Mouse (Mus musculus) hindbrain, postnatal 0 days (tissue): ENCODE measurements around the gene Spata20. TPM values are rescaled to one million over a fixed set of nuclear protein-coding genes. Genes with fewer than 3 reads are reported as not detected.

ENCODE experiments used
- ATAC-seq: fragments of 200-750 bp; cut with Nextera tagmentation; 2 replicates; pipeline ENCODE4 v1.8.0; 2017; ENCODE audit warnings: mild to moderate bottlenecking, moderate TSS enrichment, moderate library complexity
- DNase-seq: peaks from one replicate; pipeline ENCODE4 v3.0.0-alpha.2; 2015; ENCODE audit warnings: low spot score
- H3K27ac ChIP-seq: fragments of 300-500 bp; sonication (generic); 2 replicates; pipeline ENCODE4 v1.5.1; 2014; ENCODE audit warnings: mild to moderate bottlenecking
- H3K27me3 ChIP-seq: fragments of 300-500 bp; sonication (generic); 2 replicates; pipeline ENCODE4 v1.6.1; 2014; ENCODE audit warnings: low read length, mixed read lengths; ENCODE audit not compliant: insufficient read depth
- H3K36me3 ChIP-seq: fragments of 300-500 bp; sonication (generic); 2 replicates; pipeline ENCODE4 v1.6.1; 2014; ENCODE audit warnings: low read length, mixed read lengths; ENCODE audit not compliant: insufficient read depth
- H3K4me1 ChIP-seq: fragments of 300-500 bp; sonication (generic); 2 replicates; pipeline ENCODE4 v1.6.1; 2014; ENCODE audit warnings: antibody characterized with exemption, low read length, mixed read lengths; ENCODE audit not compliant: insufficient read depth
- H3K4me2 ChIP-seq: fragments of 300-500 bp; sonication (generic); 2 replicates; pipeline ENCODE4 v1.6.1; 2014; ENCODE audit warnings: low read depth, mild to moderate bottlenecking, low read length, moderate library complexity, mixed read lengths
- H3K4me3 ChIP-seq: fragments of 300-500 bp; sonication (generic); 2 replicates; pipeline ENCODE4 v1.5.1; 2014; ENCODE audit warnings: low read length
- H3K9ac ChIP-seq: fragments of 300-500 bp; sonication (generic); replicated peaks from 2 replicates; pipeline ENCODE4 v1.6.1; 2014; ENCODE audit warnings: mild to moderate bottlenecking, low read length, moderate library complexity, mixed read lengths
- H3K9me3 ChIP-seq: fragments of 300-500 bp; sonication (generic); 2 replicates; pipeline ENCODE4 v1.6.1; 2016; ENCODE audit warnings: low read length, mixed read lengths
- CTCF ChIP-seq: IDR thresholded peaks from 2 replicates; pipeline ENCODE4 v1.5.1; 2016; ENCODE audit warnings: antibody characterized with exemption, control low read depth, low read depth
- WGBS: fragments of 180-500 bp; shearing (Covaris S2); extraction: QIAGEN DNeasy Blood & Tissue Kit; methylation state at CpG from one replicate; pipeline ENCODE4 v1.1.7; 2014; 5-methylcytosine and 5-hydroxymethylcytosine counted together
- polyA plus RNA-seq: library from polyadenylated mRNA; unstranded; fragments of >200 nt; fragmentation: Nextera tagmentation; extraction: Ambion mirVana; gene quantifications from 2 replicates; pipeline ENCODE4 v1.2.1, GENCODE M21; 2015
- total RNA-seq: library from RNA; depleted of rRNA; stranded (reverse); fragments of >200 nt; gene quantifications from 2 replicates; pipeline ENCODE4 v1.2.3, GENCODE M21; 2014

Spata20 gene
- total and polyA plus RNA-seq, 2 experiments from 2014 or later: 1.0 to 1.5 TPM

DNA sequence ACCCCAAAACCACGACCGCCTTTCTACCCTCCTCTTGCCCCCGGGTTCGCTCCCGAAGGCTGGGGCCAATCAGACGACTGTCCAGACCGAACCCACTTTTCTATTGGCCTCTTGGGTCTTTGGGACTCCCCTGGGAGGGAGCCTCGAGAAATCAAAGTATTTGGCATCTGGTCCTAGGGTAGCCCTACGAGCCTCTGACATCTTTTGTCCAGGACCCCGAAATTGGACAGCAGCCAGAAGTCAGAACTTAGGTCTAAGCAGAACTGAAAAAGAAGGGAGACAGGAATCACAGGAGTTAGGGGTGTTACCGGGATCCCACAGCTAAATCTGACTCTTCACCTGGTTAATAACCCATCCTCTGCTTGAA, 11.5 kb downstream of the Spata20 start:
- DNase-seq: peak; percentile 55
- WGBS: under 1% methylated on average over 11 of the region's 11 CpGs
- H3K36me3 ChIP-seq: no peaks in the 10 kb centered on the region
- H3K4me1 ChIP-seq: peaks cover 10% of the 10 kb centered on the region
- H3K4me3 ChIP-seq: peak overlapping the region; percentile 78
- 0 out of 2 replicates have a peak overlapping the region, but pooled peaks have one; percentile 71 for H3K27ac ChIP-seq
- ATAC-seq: no peak
- H3K4me2 ChIP-seq: peak overlapping the region; percentile 76
- no peaks in the 10 kb centered on the region for H3K9me3 ChIP-seq
- no peaks in the 10 kb centered on the region for H3K27me3 ChIP-seq
- H3K9ac ChIP-seq: peak overlapping the region; percentile 83; the same call in 1 of the 2 replicates
- TF ChIP-seq CTCF: no peak

DNA sequence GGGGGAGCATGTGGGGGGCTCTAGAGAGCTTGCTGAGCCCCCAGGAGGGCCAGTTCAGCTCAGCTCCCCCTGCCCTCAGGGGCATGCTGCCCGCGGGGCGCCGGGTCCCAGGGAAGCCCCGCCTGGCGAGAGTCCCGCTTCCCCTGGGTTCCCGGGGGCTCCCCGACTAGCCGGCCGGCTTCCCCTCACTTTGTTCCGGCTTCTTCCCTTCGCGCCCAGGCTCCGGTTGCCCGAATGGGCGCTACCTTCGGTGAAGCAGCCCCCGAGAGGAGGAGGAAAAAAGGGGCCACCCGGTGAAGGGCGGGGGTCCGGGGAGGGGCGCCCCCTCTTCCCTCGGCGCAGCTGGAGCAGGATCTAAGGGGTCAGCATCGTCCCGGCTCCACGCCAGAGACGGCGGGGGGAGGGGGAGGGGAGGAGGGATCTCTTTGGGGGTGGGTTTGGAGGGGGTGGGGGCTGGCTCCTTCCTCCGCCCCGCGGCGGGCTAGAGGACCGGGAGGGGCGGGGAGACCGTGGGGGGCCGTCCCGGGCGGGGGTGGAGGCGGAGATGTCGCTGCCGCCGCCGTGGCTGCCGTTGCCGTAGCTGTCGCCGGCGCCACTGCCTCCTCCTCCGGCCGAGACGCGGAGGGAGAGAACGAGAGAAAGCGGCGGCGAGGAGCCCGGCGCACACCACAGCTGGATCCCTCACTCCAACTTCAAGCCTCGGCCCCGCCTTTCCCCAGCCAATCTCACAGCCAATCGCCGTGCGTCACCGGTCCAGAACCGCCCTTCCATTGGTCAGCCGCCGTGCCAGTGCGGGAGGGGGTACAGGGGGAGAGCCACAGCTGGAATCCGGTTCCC, 12.1 kb downstream of the Spata20 start, which contains the start of gene Cacna1g:
Cacna1g (minus strand) TSS at position 492 of the 837 bp plus-strand sequence.
- H3K27me3 ChIP-seq: no peaks in the 10 kb centered on the region
- H3K4me1 ChIP-seq: peaks cover 16% of the 10 kb centered on the region
- ATAC-seq (peak; percentile 92), DNase-seq (peak; percentile 93)
- no peaks in the 10 kb centered on the region for H3K9me3 ChIP-seq
- peak within 1 kb of the TSS; percentile 83 for H3K9ac ChIP-seq
- no peaks in the 10 kb centered on the region for H3K36me3 ChIP-seq
- TF ChIP-seq CTCF: no peak
- under 1% methylated on average over 37 of the region's 71 CpGs for WGBS
- H3K4me2 ChIP-seq: peak within 1 kb of the TSS; percentile 76
- H3K4me3 ChIP-seq: peak within 1 kb of the TSS; percentile 78
- H3K27ac ChIP-seq: peak within 1 kb of the TSS; percentile 71

DNA sequence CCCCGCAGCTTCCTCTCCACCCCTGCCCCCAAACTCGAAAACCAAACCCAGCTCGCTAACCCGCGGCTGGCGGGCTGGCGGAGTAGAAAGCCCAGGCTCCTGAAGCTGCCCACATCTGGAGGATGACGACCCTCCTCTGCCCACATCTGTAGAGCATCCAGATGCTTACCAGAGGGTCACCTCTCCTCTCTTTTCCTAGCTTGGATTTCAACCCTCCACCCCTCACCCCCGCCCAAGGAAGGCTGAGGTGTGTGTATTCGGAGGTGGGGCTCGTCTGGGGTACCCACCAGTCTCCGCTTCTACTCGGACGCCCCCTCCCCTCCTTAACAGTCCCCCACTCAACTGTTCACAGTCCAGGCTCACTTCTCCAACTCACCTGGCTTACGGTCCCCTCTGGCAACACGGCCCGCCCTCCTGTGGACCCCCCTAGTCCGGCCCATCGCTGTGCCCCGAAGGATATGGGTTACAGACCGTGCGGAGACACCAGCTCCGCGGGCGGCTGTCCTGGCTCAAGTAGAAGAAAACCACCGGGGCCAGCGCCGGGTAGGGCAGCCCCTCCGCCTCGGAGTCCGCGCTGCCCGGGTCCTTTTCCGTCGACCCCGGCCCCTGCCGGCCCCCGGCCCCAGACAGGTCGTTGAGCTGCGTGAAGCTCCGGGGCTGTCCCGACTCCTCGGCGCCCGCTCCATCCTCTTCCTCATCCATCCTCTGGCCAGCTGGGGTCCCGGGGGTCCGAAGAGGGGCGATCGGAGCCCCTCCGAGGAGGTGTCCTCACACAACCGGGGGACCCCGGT, 12.9 kb downstream of the Spata20 start:
- Histone ChIP-seq H3K4me1 (peaks cover 24% of the 10 kb centered on the region), H3K36me3 (no peaks in the 10 kb centered on the region), H3K9ac (peak overlapping the region; percentile 83), H3K27me3 (no peaks in the 10 kb centered on the region), H3K27ac (peak overlapping the region; percentile 71), H3K9me3 (no peaks in the 10 kb centered on the region), H3K4me3 (peak overlapping the region; percentile 78), H3K4me2 (peak overlapping the region; percentile 76)
- 2% methylated on average over 51 of the region's 52 CpGs for WGBS
- ATAC-seq (no peak), DNase-seq (no peak)
- TF ChIP-seq CTCF: no peak

DNA sequence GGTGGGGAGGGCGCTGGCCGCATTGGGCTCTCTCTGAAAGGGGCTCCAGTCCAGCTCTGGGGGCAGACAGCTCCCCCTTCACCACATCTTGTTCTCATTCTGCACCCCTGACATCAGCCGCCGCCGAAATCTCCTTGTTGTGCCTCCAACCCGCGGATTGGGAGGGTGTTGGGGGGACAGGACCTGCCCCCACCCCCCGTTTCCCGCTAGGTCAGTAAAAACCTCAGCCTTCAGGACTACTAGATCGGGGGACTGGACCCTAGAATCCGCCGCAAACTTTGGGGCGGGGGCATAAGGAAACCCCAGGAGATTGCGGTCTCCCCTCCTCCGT, 13.4 kb downstream of the Spata20 start:
- 0% methylated on average over 15 of the region's 15 CpGs for WGBS
- Histone ChIP-seq H3K27ac (peak overlapping the region; percentile 71), H3K27me3 (no peaks in the 10 kb centered on the region), H3K4me2 (peak overlapping the region; percentile 76), H3K4me3 (peak overlapping the region; percentile 78), H3K9me3 (no peaks in the 10 kb centered on the region), H3K9ac (peak overlapping the region; percentile 83), H3K4me1 (peaks cover 28% of the 10 kb centered on the region), H3K36me3 (no peaks in the 10 kb centered on the region)
- no peak for TF ChIP-seq CTCF
- DNase-seq: no peak
- ATAC-seq: no peak

DNA sequence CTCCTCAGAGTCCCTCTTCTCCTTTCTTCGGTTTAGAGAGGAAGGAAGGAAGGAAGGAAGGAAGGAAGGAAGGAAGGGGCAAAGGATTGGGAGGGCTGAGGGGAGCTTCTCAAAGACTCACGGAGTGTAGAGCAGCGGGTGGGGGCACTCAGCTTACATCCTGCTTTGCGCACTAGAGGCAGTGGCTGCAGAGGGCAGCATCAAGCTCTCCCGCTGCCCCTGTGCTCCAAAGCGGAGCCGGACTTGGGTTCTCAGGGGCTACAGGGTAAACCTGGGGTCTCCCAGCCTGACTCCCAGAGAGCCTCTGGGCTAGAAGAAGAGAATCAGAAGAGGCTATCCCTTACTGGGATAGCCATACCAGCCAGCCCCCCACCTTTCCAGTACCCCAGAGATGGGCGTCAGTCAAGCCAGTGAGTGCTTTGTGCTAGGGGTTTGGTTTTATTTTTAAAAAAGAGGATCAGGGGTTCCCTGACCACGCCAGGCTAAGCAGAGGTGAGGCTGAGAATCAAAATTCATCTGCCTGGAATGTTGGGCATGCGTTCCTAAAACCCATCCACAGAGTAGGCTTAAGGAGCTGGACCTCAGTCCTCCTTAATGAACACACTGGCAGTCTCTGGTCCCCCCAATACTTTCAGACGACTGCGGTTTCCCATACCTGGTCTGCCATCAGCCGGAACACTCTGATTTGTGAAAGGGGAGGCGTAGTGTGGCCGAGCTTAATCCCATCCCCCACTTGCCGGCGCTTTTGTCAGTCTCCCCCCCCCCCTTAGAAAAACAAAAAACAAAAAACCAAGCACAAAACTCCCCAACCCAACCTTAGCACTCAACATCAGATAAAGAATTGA, 14.0 kb downstream of the Spata20 start:
- 6% methylated on average over 17 of the region's 17 CpGs for WGBS
- no peaks in the 10 kb centered on the region for H3K9me3 ChIP-seq
- ATAC-seq (no peak), DNase-seq (peak; percentile 52)
- H3K27ac ChIP-seq: peak overlapping the region; percentile 71
- peak overlapping the region; percentile 83 for H3K9ac ChIP-seq
- H3K36me3 ChIP-seq: no peaks in the 10 kb centered on the region
- peaks cover 28% of the 10 kb centered on the region for H3K4me1 ChIP-seq
- no peaks in the 10 kb centered on the region for H3K27me3 ChIP-seq
- H3K4me2 ChIP-seq: peak overlapping the region; percentile 76
- TF ChIP-seq CTCF: peak; percentile 29
- H3K4me3 ChIP-seq: peak overlapping the region; percentile 78

DNA sequence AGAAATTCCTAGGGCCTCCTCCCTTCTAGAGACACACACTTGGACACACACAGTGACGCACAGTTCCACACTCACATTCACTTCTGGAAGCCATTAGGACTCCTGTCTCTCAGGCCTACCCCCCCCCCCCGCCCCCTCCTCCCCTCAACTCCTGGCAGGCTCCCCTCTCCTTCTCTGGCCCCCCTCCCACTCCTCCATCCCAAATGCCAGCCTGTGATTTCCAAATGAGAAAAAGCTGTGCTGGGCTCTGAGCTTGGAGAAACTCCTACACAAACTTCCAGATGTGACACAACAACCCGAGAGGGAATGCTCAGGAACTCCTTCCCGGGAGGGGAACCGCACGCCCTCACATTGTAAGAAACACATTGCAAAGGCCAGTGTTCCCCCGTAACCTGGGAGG, 15.6 kb downstream of the Spata20 start:
- ATAC-seq (no peak), DNase-seq (no peak)
- TF ChIP-seq CTCF: no peak
- Histone ChIP-seq H3K36me3 (no peaks in the 10 kb centered on the region), H3K4me3 (no peak overlapping the region), H3K9me3 (no peaks in the 10 kb centered on the region), H3K27me3 (no peaks in the 10 kb centered on the region), H3K27ac (no peak overlapping the region), H3K9ac (no peak overlapping the region), H3K4me1 (peaks cover 24% of the 10 kb centered on the region), H3K4me2 (peak overlapping the region; percentile 76)
- 34% methylated on average over 6 of the region's 7 CpGs for WGBS
